Mouse (Mus musculus) olfactory bulb, adult 2 months (tissue): ENCODE measurements at regions not wholly inside any gene's neighbourhood (a gene's known extent, or its start where the extent isn't known, plus 50 kb on each side); places are given as distances from the start of the nearest gene placed in this dataset.
A peak's percentile ranks its signal among the peaks of the same experiment; 100 is the strongest.

Experiments
- H3K27ac ChIP-seq: fragments of 200-500 bp; 2 replicates; pipeline ENCODE4 v1.5.1; 2012; ENCODE audit warnings: low read depth, low read length; ENCODE audit not compliant: insufficient read depth
- H3K4me1 ChIP-seq: fragments of 200-500 bp; 2 replicates; pipeline ENCODE4 v1.6.1; 2012; ENCODE audit warnings: low read length; ENCODE audit not compliant: control insufficient read depth, insufficient read depth
- H3K4me3 ChIP-seq: fragments of 200-500 bp; 2 replicates; pipeline ENCODE4 v1.5.1; 2012; ENCODE audit warnings: mild to moderate bottlenecking, low read depth, low read length, moderate library complexity; ENCODE audit not compliant: insufficient read depth
- CTCF ChIP-seq: fragments of 200-500 bp; IDR thresholded peaks from 2 replicates; pipeline ENCODE4 v1.5.1; 2012; ENCODE audit warnings: low read depth, mild to moderate bottlenecking, low read length, moderate library complexity; ENCODE audit not compliant: insufficient read depth
- POLR2A ChIP-seq: fragments of 200-500 bp; IDR thresholded peaks from 2 replicates; pipeline ENCODE4 v1.6.1; 2012; ENCODE audit warnings: mild to moderate bottlenecking, low read depth, low read length, moderate library complexity; ENCODE audit not compliant: insufficient read depth
- WGBS: fragments of 180-500 bp; shearing (Covaris S2); methylation state at CpG from one replicate; pipeline ENCODE4 v1.1.7; 2018; 5-methylcytosine and 5-hydroxymethylcytosine counted together

DNA sequence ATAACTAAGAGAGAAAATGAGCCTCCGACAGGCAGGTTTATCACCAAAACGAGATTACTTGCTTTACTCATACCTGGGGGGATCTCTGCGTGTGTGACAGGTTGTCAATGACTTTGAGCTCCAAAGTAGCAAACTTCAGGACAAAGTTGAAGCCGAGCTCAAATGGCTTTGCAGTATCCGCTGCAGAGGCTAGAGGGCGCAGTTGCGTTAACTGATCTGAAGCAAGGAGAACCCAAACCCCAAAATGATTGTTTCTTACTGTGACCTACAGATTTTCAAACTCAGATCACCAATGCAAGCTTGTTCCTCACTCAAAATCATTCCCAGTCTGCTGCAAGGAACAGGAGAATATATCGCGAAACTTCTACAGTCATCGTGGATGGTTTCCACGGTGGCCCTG lies 59.3 kb upstream of the Fer start:
- H3K4me3 ChIP-seq, result no peak overlapping the region
- no peak overlapping the region for H3K27ac ChIP-seq
- 30% methylated on average over 11 of the region's 11 CpGs for WGBS
- TF ChIP-seq CTCF (peak; percentile 47; the same call in 1 of the 2 replicates), POLR2A (no peak)
- peaks cover under 1% of the 10 kb centered on the region; the same call in 1 of the 2 replicates for H3K4me1 ChIP-seq

DNA sequence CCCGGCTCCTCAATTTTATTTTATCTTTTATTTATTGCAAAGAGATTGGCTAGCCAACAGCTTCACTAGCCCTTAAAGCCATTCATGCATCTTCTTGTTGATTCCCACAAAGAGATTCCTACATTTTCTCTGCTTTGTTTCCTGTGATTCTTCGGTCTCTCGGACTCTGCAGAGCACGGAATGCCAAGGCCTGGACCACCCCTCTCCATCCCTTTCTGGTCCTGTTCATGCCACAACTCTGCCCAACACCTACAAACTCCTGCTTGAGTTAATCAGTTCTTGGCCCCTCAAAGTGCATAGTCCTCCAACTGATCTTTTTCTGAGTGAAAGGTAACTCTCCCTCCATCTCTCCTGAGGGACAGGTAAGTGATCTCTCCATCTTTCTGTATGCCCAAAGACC lies 58.4 kb upstream of the Fer start:
- TF ChIP-seq POLR2A (no peak), CTCF (no peak)
- WGBS, result 97% methylated on average over 4 of the region's 4 CpGs
- H3K4me1 ChIP-seq, result peaks cover 5% of the 10 kb centered on the region
- H3K27ac ChIP-seq, result no peak overlapping the region
- H3K4me3 ChIP-seq, result no peak overlapping the region

DNA sequence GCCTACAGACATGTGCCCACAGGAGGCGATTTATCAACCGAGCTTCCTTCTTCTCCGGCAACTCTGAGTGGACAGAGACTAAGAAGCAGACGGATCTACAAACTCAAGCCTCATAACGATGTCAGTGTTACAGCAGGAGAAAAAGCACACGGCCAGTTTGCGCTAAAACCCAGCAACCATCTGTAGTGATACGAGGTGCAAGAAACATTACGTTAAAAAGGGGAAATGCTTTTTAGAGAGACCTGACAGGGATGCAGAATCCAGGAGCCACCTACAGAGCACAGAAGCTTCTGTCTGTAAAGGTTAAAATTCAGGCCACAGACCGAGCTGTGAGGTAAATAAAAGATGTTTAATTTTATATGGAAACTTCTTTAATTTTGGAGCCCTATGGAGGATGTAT lies 56.5 kb upstream of the Fer start:
- 95% methylated on average over 10 of the region's 10 CpGs for WGBS
- peaks cover 5% of the 10 kb centered on the region for H3K4me1 ChIP-seq
- TF ChIP-seq CTCF (no peak), POLR2A (no peak)

DNA sequence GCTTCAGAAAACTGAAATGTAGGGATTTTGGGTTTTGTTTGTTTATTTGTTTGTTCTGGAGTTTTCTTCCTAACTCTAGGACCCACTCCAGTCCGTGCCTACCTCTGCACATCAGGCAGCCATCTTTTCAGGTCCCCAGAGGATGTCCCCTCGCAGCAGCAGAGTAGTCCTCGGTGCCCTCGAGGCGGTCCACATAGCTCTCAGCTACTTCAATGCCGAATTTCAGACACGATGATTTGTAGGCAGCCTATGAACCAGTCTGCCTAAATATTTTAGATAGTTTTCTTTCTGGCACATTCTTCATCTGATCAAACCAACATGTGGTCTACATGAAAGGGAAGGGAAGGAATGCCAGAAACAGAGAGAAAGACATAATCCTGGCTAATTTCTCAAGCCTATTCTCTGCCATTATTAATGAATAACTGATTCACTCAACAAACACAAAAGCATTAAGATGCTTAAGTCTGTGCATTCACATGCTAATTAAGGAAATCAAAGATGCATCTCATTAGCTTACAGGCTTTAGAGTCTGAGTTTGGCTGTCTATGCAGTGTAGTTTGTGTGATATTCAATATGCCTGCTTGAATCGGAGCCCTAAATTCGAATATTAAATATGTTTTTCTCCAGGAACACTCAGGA lies 55.2 kb upstream of the Fer start:
- WGBS, result 51% methylated on average over 9 of the region's 9 CpGs
- TF ChIP-seq POLR2A, result no peak
- no peak for TF ChIP-seq CTCF
- Histone ChIP-seq H3K4me3 (no peak overlapping the region), H3K27ac (no peak overlapping the region), H3K4me1 (peaks cover 5% of the 10 kb centered on the region)

More for the DNA sequence above, 56.5 kb upstream of the Fer start:
- Histone ChIP-seq H3K27ac (no peak overlapping the region), H3K4me3 (no peak overlapping the region)

DNA sequence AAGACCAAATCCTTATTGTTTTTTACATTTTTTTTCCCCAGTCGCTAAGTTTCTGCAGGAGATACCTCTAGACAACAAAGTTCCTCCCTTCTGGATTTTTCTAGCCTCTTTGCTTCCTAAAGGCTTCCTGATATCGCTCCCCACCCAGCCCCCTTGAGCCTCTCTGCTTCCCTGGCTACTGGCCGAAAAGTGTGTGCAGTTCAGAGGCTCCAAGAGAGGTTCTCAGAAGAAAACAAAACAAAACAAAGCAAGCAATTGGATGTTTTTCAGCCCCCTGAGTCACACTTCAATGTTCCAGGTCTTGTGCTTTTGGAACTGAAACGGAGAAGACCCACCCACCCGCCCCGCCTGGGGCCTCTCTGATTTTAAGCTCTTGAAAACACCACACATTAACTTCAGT lies 54.1 kb upstream of the Fer start:
- no peak for TF ChIP-seq CTCF
- TF ChIP-seq POLR2A, result no peak
- Histone ChIP-seq H3K4me3 (no peak overlapping the region), H3K27ac (no peak overlapping the region), H3K4me1 (peaks cover 5% of the 10 kb centered on the region)
- WGBS, result 18% methylated on average over 6 of the region's 6 CpGs

DNA sequence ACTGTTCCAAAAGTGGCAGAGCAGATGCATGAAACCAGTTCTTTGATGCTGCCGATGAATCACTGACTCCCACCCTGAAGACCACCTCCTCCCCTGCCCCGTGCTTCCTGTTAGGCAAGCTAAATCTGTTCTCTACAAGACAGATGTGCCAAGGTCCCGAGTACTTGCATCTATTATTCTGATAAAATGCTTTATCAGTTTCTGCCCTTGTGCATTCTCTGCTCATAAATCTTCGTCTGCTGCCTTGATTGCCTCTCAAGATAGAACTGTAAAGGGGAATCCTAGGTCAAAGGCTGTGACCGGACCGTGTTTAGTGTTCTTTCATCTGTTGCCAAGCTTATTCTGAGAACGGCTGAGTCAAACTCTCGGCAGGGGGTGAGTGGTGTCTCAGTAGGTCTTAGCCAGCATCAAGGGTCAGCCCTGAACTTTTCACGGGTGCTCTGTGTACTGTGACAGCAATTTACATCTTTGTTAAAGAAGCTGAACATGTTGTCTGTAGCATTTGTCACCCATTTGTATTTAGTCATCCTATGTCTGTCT lies 51.5 kb upstream of the Fer start:
- H3K4me1 ChIP-seq, result peaks cover 5% of the 10 kb centered on the region
- no peak overlapping the region for H3K4me3 ChIP-seq
- WGBS, result 65% methylated on average over 9 of the region's 9 CpGs
- TF ChIP-seq CTCF, result no peak
- TF ChIP-seq POLR2A, result no peak
- no peak overlapping the region for H3K27ac ChIP-seq

DNA sequence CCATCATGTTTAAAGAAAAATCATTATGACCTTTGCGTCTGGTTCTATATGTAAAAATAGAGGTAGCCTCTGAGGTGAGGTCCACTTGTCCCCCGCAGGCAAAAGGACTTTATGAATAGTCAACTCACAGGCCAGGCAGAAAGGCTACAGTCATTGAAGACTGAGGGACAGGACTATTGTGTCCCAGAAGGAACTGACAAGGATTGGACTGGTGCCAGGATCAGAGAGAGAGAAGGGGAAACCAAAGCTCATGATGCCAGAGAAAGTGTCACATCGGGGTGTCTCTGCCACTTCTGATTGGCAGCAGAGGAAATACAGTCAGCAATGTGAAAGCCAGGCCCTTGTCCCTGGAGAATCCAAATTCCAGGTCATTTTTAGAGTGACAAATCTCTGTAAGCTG lies 50.3 kb upstream of the Fer start:
- Histone ChIP-seq H3K4me1 (peaks cover 5% of the 10 kb centered on the region), H3K4me3 (no peak overlapping the region), H3K27ac (no peak overlapping the region)
- 55% methylated on average over 3 of the region's 3 CpGs for WGBS
- no peak for TF ChIP-seq CTCF
